Mouse (Mus musculus): ENCODE results near the gene Snx3. TPM values are rescaled to one million over a fixed set of nuclear protein-coding genes. Genes with fewer than 3 reads are reported as not detected.

Snx3 gene
- 100 to 1,000 TPM; 170 to 173 TPM for total RNA-seq (2021)

GRCm38 (mm10) chr10:42501775-42502348 is at the start of gene Snx3:
Gene Snx3, plus strand, starts transcription at chr10:42502030.
- intact Hi-C loops (cut with DNase I): loop anchor here (1.0 to 2.0 kb wide), 2 partner anchors 23 to 47 kb away; no protein-coding TSS in a partner anchor
- peak; percentile 95 to 98 for DNase-seq

- intact Hi-C loops (cut with DNase I): loop anchor here (2.0 kb wide), 1 partner anchor 49 kb away; the partner anchor contains the start of gene Snx3
- no peak for DNase-seq
Observed at GRCm38 (mm10) chr10:42454266-42454665, 47.6 kb upstream of the Snx3 start.

- DNase-seq: no peak
- intact Hi-C loops (cut with DNase I): loop anchor here (2.0 kb wide), 1 partner anchor 48 kb away; the partner anchor contains the start of gene Snx3
Observed at GRCm38 (mm10) chr10:42454690-42455089, 47.1 kb upstream of the Snx3 start.

GRCm38 (mm10) chr10:42455981-42456380 is 45.8 kb upstream of the Snx3 start:
- intact Hi-C loops (cut with DNase I): loop anchor here (2.0 kb wide), 1 partner anchor 47 kb away; the partner anchor contains the start of gene Snx3
- DNase-seq: no peak

- intact Hi-C loops (cut with DNase I): no loop called here
- DNase-seq: peak; percentile 68 to 74
Observed at GRCm38 (mm10) chr10:42457557-42458191, 44.2 kb upstream of the Snx3 start.

- peak; percentile 26 to 36 for DNase-seq
- intact Hi-C loops (cut with DNase I): no loop called here
Observed at GRCm38 (mm10) chr10:42464224-42464623, 37.6 kb upstream of the Snx3 start.

- DNase-seq: no peak
- intact Hi-C loops (cut with DNase I): no loop called here
Observed at GRCm38 (mm10) chr10:42464805-42465204, 37.0 kb upstream of the Snx3 start.

GRCm38 (mm10) chr10:42474946-42475514 is 26.8 kb upstream of the Snx3 start:
- no peak for DNase-seq
- intact Hi-C loops (cut with DNase I): no loop called here

- DNase-seq: no peak
- intact Hi-C loops (cut with DNase I): no loop called here
Observed at GRCm38 (mm10) chr10:42476774-42477475, 24.9 kb upstream of the Snx3 start.

GRCm38 (mm10) chr10:42477550-42478340 is 24.1 kb upstream of the Snx3 start:
- intact Hi-C loops (cut with DNase I): no loop called here
- DNase-seq: no peak

- intact Hi-C loops (cut with DNase I): no loop called here
Observed at GRCm38 (mm10) chr10:42478341-42478720, 23.5 kb upstream of the Snx3 start, which contains the start of gene Afg1l. Gene Afg1l, minus strand, starts transcription at chr10:42478565.

GRCm38 (mm10) chr10:42480719-42481118 is 21.1 kb upstream of the Snx3 start:
- intact Hi-C loops (cut with DNase I): loop anchor here (10.0 kb wide), 1 partner anchor 666 kb away; no protein-coding TSS in a partner anchor

More at GRCm38 (mm10) chr10:42478341-42478720, 23.5 kb upstream of the Snx3 start, which contains the start of gene Afg1l:
- DNase-seq: peak; percentile 95 to 96

GRCm38 (mm10) chr10:42488606-42489296 is 13.1 kb upstream of the Snx3 start:
- intact Hi-C loops (cut with DNase I): loop anchor here (10.0 kb wide), 1 partner anchor 674 kb away; no protein-coding TSS in a partner anchor
- DNase-seq: no peak

More at GRCm38 (mm10) chr10:42480719-42481118, 21.1 kb upstream of the Snx3 start:
- DNase-seq: no peak

- no peak for DNase-seq
- intact Hi-C loops (cut with DNase I): no loop called here
Observed at GRCm38 (mm10) chr10:42491158-42491557, 10.7 kb upstream of the Snx3 start.

GRCm38 (mm10) chr10:42492027-42492771 is 9.6 kb upstream of the Snx3 start:
- intact Hi-C loops (cut with DNase I): no loop called here
- DNase-seq: no peak

- intact Hi-C loops (cut with DNase I): no loop called here
- no peak for DNase-seq
Observed at GRCm38 (mm10) chr10:42493000-42493399, 8.8 kb upstream of the Snx3 start.

- no peak for DNase-seq
- intact Hi-C loops (cut with DNase I): loop anchor here (1.0 kb wide), 1 partner anchor 21 kb away; no protein-coding TSS in a partner anchor
Observed at GRCm38 (mm10) chr10:42500611-42501010, 1.2 kb upstream of the Snx3 start.

- intact Hi-C loops (cut with DNase I): loop anchor here (1.0 kb wide), 1 partner anchor 22 kb away; no protein-coding TSS in a partner anchor
Observed at GRCm38 (mm10) chr10:42501161-42501560, 669 bp upstream of the Snx3 start.

More at GRCm38 (mm10) chr10:42501161-42501560, 669 bp upstream of the Snx3 start:
- DNase-seq: no peak

All from heart, postnatal 36 days (tissue).